Mouse (Mus musculus) mouse embryonic stem cell (cell line): ENCODE data around the gene Rbm6.

Source experiments
- in situ Hi-C, 2 experiments: fragments of 300-500 bp; cut with MboI; formaldehyde crosslinking; loops; 1 replicate in 1 of 2; 3 replicates in 1 of 2; pipeline ENCODE4 v1.14.3; 2019 to 2020; ENCODE audit warnings: low sequenced_read_pairs in 2 of 2, low pct_unique_long_range_greater_than_20kb in 1 of 2, mixed read lengths in 1 of 2; ENCODE audit not compliant: unreplicated experiment in 1 of 2

Rbm6 gene

GRCm38 (mm10) chr9:107770374-107771290 is 102.4 kb downstream of the Rbm6 start, which contains the start of gene Rbm5:
Rbm5 (minus strand) TSS chr9:107770996.
- in situ Hi-C loops = loop anchor here in 1 of 2 experiments (25.0 kb wide), 1 partner anchor 767 kb away; no protein-coding TSS in a partner anchor

GRCm38 (mm10) chr9:107770037-107770373 is 103.0 kb downstream of the Rbm6 start:
- in situ Hi-C loops = loop anchor here in 1 of 2 experiments (25.0 kb wide), 1 partner anchor 767 kb away; no protein-coding TSS in a partner anchor

GRCm38 (mm10) chr9:107769445-107770000 is 103.5 kb downstream of the Rbm6 start:
- in situ Hi-C loops = loop anchor here in 1 of 2 experiments (25.0 kb wide), 1 partner anchor 768 kb away; no protein-coding TSS in a partner anchor

- in situ Hi-C loops = loop anchor here in 1 of 2 experiments (25.0 kb wide), 1 partner anchor 768 kb away; no protein-coding TSS in a partner anchor
Observed at GRCm38 (mm10) chr9:107768851-107769250, 104.2 kb downstream of the Rbm6 start.

GRCm38 (mm10) chr9:107759593-107759992 is 113.4 kb downstream of the Rbm6 start:
- in situ Hi-C loops = loop anchor here in 1 of 2 experiments (25.0 kb wide), 1 partner anchor 778 kb away; no protein-coding TSS in a partner anchor

- in situ Hi-C loops = loop anchor here in 1 of 2 experiments (25.0 kb wide), 1 partner anchor 787 kb away; no protein-coding TSS in a partner anchor
Observed at GRCm38 (mm10) chr9:107750378-107750777, 122.7 kb downstream of the Rbm6 start.

GRCm38 (mm10) chr9:107748063-107748462 is 125.0 kb downstream of the Rbm6 start:
- in situ Hi-C loops = loop anchor here in 1 of 2 experiments (25.0 kb wide), 1 partner anchor 886 kb away; no protein-coding TSS in a partner anchor

- in situ Hi-C loops = loop anchor here in 1 of 2 experiments (25.0 kb wide), 1 partner anchor 885 kb away; no protein-coding TSS in a partner anchor
Observed at GRCm38 (mm10) chr9:107747310-107747709, 125.7 kb downstream of the Rbm6 start.

GRCm38 (mm10) chr9:107746679-107747078 is 126.4 kb downstream of the Rbm6 start:
- in situ Hi-C loops = loop anchor here in 1 of 2 experiments (25.0 kb wide), 1 partner anchor 884 kb away; no protein-coding TSS in a partner anchor

- in situ Hi-C loops = loop anchor here in 1 of 2 experiments (25.0 kb wide), 1 partner anchor 882 kb away; no protein-coding TSS in a partner anchor
Observed at GRCm38 (mm10) chr9:107744061-107744460, 129.0 kb downstream of the Rbm6 start.

- in situ Hi-C loops = loop anchor here (5.0 to 25.0 kb wide), 2 partner anchors 52 to 877 kb away; no protein-coding TSS in a partner anchor
Observed at GRCm38 (mm10) chr9:107738841-107739202, 134.2 kb downstream of the Rbm6 start.

GRCm38 (mm10) chr9:107738020-107738840 is 134.8 kb downstream of the Rbm6 start:
- in situ Hi-C loops = loop anchor here (5.0 to 25.0 kb wide), 2 partner anchors 51 to 876 kb away; no protein-coding TSS in a partner anchor

GRCm38 (mm10) chr9:107736185-107736485 is 136.9 kb downstream of the Rbm6 start:
- in situ Hi-C loops = loop anchor here (5.0 to 25.0 kb wide), 2 partner anchors 49 to 874 kb away; no protein-coding TSS in a partner anchor

GRCm38 (mm10) chr9:107735356-107736184 is 137.5 kb downstream of the Rbm6 start:
- in situ Hi-C loops = loop anchor here (5.0 to 25.0 kb wide), 2 partner anchors 48 to 873 kb away; no protein-coding TSS in a partner anchor

- in situ Hi-C loops = loop anchor here in 1 of 2 experiments (25.0 kb wide), 1 partner anchor 872 kb away; no protein-coding TSS in a partner anchor
Observed at GRCm38 (mm10) chr9:107734567-107734971, 138.5 kb downstream of the Rbm6 start.

GRCm38 (mm10) chr9:107729709-107730108 is 143.3 kb downstream of the Rbm6 start:
- in situ Hi-C loops = loop anchor here in 1 of 2 experiments (25.0 kb wide), 1 partner anchor 867 kb away; no protein-coding TSS in a partner anchor
